Mouse (Mus musculus): ENCODE data around the gene Cyp27a1.

DNA sequence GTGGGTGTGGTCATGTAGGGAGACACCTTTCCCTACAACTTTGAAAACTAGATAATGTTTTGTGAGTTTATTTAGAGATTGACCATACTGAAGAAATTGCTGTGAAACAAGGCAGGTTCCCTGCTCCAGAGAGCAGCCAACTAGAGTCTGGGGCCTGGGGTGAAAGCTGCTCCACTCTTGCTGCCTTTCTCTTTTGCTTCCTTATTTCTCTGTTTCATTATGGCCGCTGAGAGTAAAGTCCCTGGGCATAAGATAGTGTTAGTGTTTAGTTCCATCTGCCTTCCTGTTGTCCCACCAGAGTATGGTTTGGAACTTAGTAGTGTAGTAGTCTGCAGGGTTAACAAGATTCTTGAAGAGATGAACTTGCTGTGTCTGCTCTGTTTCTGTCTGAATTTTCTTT is 35.5 kb upstream of the Cyp27a1 start:
- no peak for TF ChIP-seq CTCF (IDR thresholded peaks at IDR 0.05; ENCODE audit: borderline replicate concordance, extremely low read depth, insufficient read depth, insufficient read length)
- no peak for TF ChIP-seq POLR2A (IDR thresholded peaks at IDR 0.05; ENCODE audit: borderline replicate concordance, extremely low read depth, insufficient read depth, insufficient read length, poor library complexity, severe bottlenecking)
